In the genomic region with DNA sequence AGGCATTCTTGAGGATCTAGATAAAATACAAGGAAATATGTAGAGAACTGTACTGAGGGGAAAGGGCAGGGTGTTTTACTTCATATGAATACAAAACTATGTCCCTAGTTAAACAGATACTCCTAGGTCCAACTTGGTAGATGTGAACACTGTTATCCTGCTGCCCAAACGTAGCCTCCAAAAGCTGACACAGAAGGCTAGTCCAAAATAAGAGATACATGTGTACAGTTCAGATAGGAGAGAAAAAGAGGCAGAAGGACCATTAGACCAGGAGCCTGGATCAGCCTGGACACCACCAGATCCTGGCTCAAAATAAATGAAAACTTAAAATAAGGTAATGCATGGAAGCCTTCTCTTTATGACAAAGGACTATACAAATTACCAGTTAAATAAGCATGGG, we compare ENCODE assay signal across 22 mouse cellular contexts. TPM values are rescaled to one million over a fixed set of nuclear protein-coding genes. Genes with fewer than 3 reads are reported as not detected.
A peak's percentile ranks its signal among the peaks of the same experiment; 100 is the strongest.
DNase-seq lines count a peak whose midpoint lies in the region; ATAC-seq lines count a peak whose summit lies in the region.
"Had no signal": no experiment of that assay in that cellular context is flagged by ENCODE, and none has a peak within 500 bp of the region (broad histone marks: within the 10 kb centered on the region; RNA-seq: fewer than 3 reads in every experiment).

No protein-coding gene starts in this region.

- H3K9ac ChIP-seq in liver, embryonic 11.5 days (ENCODE audit: low read depth, low read length), result no peak overlapping the region
- H3K9ac ChIP-seq in liver, embryonic 12.5 days, result peak overlapping the region; percentile 62
- H3K9ac ChIP-seq in liver, embryonic 16.5 days (ENCODE audit: low read depth, low read length), result peak overlapping the region; percentile 53
- H3K9ac ChIP-seq: embryonic facial prominence, embryonic 12.5 days; hindbrain, embryonic 12.5 days had no signal

- H3K36me3 ChIP-seq in liver, embryonic 11.5 days (ENCODE audit: control insufficient read depth, insufficient read depth, low read length), result no peaks in the 10 kb centered on the region
- H3K36me3 ChIP-seq in liver, embryonic 12.5 days, result peaks cover 48% of the 10 kb centered on the region
- 0 out of 2 replicates have a peak, but pooled peaks cover 2% of the 10 kb centered on the region for H3K36me3 ChIP-seq in liver, embryonic 16.5 days (ENCODE audit: control insufficient read depth, insufficient read depth)
- no peaks in the 10 kb centered on the region for H3K36me3 ChIP-seq in embryonic facial prominence, embryonic 10.5 days (replicated peaks)
- H3K36me3 ChIP-seq: embryonic facial prominence, embryonic 12.5 days; forebrain, embryonic 10.5 days; hindbrain, embryonic 12.5 days had no signal

- no peak overlapping the region for H3K4me3 ChIP-seq in liver, embryonic 11.5 days (ENCODE audit: low read depth, low read length)
- peak overlapping the region; percentile 26; the same call in 1 of the 2 replicates for H3K4me3 ChIP-seq in liver, embryonic 12.5 days
- H3K4me3 ChIP-seq in liver, embryonic 16.5 days (ENCODE audit: low read depth, low read length), result no peak overlapping the region
- H3K4me3 ChIP-seq in embryonic facial prominence, embryonic 10.5 days, result no peak overlapping the region
- H3K4me3 ChIP-seq: embryonic facial prominence, embryonic 12.5 days; forebrain, embryonic 10.5 days; heart, adult 2 months; hindbrain, embryonic 12.5 days had no signal

- no peaks in the 10 kb centered on the region for H3K9me3 ChIP-seq in liver, embryonic 11.5 days (ENCODE audit: control insufficient read depth, low read length)
- no peaks in the 10 kb centered on the region for H3K9me3 ChIP-seq in liver, embryonic 12.5 days (replicated peaks)
- no peaks in the 10 kb centered on the region for H3K9me3 ChIP-seq in liver, embryonic 16.5 days (replicated peaks; ENCODE audit: control insufficient read depth, low read length)
- H3K9me3 ChIP-seq in embryonic facial prominence, embryonic 10.5 days, result no peaks in the 10 kb centered on the region
- H3K9me3 ChIP-seq: embryonic facial prominence, embryonic 12.5 days; forebrain, embryonic 10.5 days; hindbrain, embryonic 12.5 days had no signal

- no peak for DNase-seq in liver, embryonic 11.5 days (ENCODE audit: low spot score)
- no peak for DNase-seq in liver
- DNase-seq in lung, postnatal 36 days, result no peak
- DNase-seq in right cerebral cortex, postnatal 4 days, result no peak
- DNase-seq in embryonic facial prominence, embryonic 10.5 days (ENCODE audit: low spot score), result no peak
- DNase-seq: adrenal gland, adult 8-10 months; adrenal gland, postnatal 36 days; cerebellum, adult 8-10 months; cerebellum, postnatal 14 days; embryo, embryonic 11 days; gastrocnemius, postnatal 10 days; heart, adult 2 months; heart, postnatal 10 days; heart, postnatal 4 days had no signal

- peak overlapping the region; percentile 28 for H3K4me2 ChIP-seq in liver, embryonic 11.5 days
- H3K4me2 ChIP-seq in liver, embryonic 12.5 days, result peak overlapping the region; percentile 56
- peak overlapping the region; percentile 54 for H3K4me2 ChIP-seq in liver, embryonic 16.5 days (ENCODE audit: low read depth, low read length)
- H3K4me2 ChIP-seq: embryonic facial prominence, embryonic 12.5 days; hindbrain, embryonic 12.5 days had no signal

- peak overlapping the region; percentile 51; the same call in 1 of the 2 replicates for H3K27ac ChIP-seq in liver, embryonic 11.5 days (ENCODE audit: low read depth, low read length)
- peak overlapping the region; percentile 90 for H3K27ac ChIP-seq in liver, embryonic 12.5 days
- H3K27ac ChIP-seq in liver, embryonic 16.5 days (ENCODE audit: low read length), result peak overlapping the region; percentile 95
- H3K27ac ChIP-seq in embryonic facial prominence, embryonic 10.5 days (replicated peaks), result no peak overlapping the region
- H3K27ac ChIP-seq: embryonic facial prominence, embryonic 12.5 days; forebrain, embryonic 10.5 days; heart, adult 2 months; hindbrain, embryonic 12.5 days had no signal

- H3K4me1 ChIP-seq in liver, embryonic 11.5 days (replicated peaks; ENCODE audit: control insufficient read depth, insufficient read depth, low read length), result peaks cover 47% of the 10 kb centered on the region
- peaks cover 95% of the 10 kb centered on the region for H3K4me1 ChIP-seq in liver, embryonic 12.5 days
- H3K4me1 ChIP-seq in liver, embryonic 16.5 days (ENCODE audit: control insufficient read depth, low read depth, low read length), result peaks cover 88% of the 10 kb centered on the region
- 0 out of 2 replicates have a peak, but pooled peaks cover 4% of the 10 kb centered on the region for H3K4me1 ChIP-seq in embryonic facial prominence, embryonic 10.5 days
- H3K4me1 ChIP-seq: embryonic facial prominence, embryonic 12.5 days; forebrain, embryonic 10.5 days; hindbrain, embryonic 12.5 days had no signal

- ATAC-seq in liver, embryonic 11.5 days (replicated peaks; ENCODE audit: low FRiP score), result no peak
- peak; percentile 30 for ATAC-seq in liver, embryonic 12.5 days
- ATAC-seq in liver, embryonic 16.5 days (ENCODE audit: low read depth), result no peak
- ATAC-seq: forebrain, embryonic 14.5 days; hindbrain, embryonic 16.5 days; inflammation-experienced regulatory T-cells, adult 6 months had no signal

- WGBS in liver, embryonic 11.5 days, result 54% methylated on average over 1 of the region's 1 CpGs
- WGBS in liver, embryonic 12.5 days (ENCODE audit: insufficient replicate concordance), result 23% methylated on average over 1 of the region's 1 CpGs
- WGBS in liver, embryonic 16.5 days (ENCODE audit: insufficient replicate concordance), result 32% methylated on average over 1 of the region's 1 CpGs
- WGBS in embryonic facial prominence, embryonic 10.5 days, result 76% methylated on average over 1 of the region's 1 CpGs

- H3K27me3 ChIP-seq in liver, embryonic 11.5 days (replicated peaks; ENCODE audit: control insufficient read depth, insufficient read depth, low read length), result no peaks in the 10 kb centered on the region
- no peaks in the 10 kb centered on the region for H3K27me3 ChIP-seq in liver, embryonic 12.5 days (replicated peaks)
- H3K27me3 ChIP-seq in liver, embryonic 16.5 days (ENCODE audit: control insufficient read depth, insufficient read depth, low read depth, low read length), result no peaks in the 10 kb centered on the region
- H3K27me3 ChIP-seq in embryonic facial prominence, embryonic 10.5 days (replicated peaks; ENCODE audit: low read depth, poor library complexity, severe bottlenecking), result peaks cover 5% of the 10 kb centered on the region; the same call in 1 of the 2 replicates
- H3K27me3 ChIP-seq: embryonic facial prominence, embryonic 12.5 days; hindbrain, embryonic 12.5 days had no signal

RNA-seq across cellular contexts. Expression of a gene that starts 8.4 kb away (rescaled TPM):
- polyA plus RNA-seq in liver, embryonic 11.5 days (2014; fragmentation: Nextera tagmentation; extraction: Ambion mirVana), result 46.9 and 49.2 TPM in 2 replicates
- polyA plus RNA-seq in liver, embryonic 12.5 days (2016; fragmentation: Nextera tagmentation; extraction: Ambion mirVana), result 93.9 and 99.9 TPM in 2 replicates
- polyA plus RNA-seq in liver, embryonic 16.5 days (2015; fragmentation: Nextera tagmentation; extraction: Ambion mirVana), result 73.1 and 75.2 TPM in 2 replicates
- 6.0 and 7.8 TPM in 2 replicates for polyA plus RNA-seq in embryonic facial prominence, embryonic 10.5 days (2016; fragmentation: Nextera tagmentation; extraction: Ambion mirVana)
